Mouse (Mus musculus) hindbrain, embryonic 10.5 days (tissue): ENCODE data around the gene E130308A19Rik. TPM values are rescaled to one million over a fixed set of nuclear protein-coding genes. Genes with fewer than 3 reads are reported as not detected.

Experiments
- DNase-seq: peaks from one replicate; pipeline ENCODE4 v3.0.0-alpha.2; 2017; ENCODE audit warnings: low spot score
- H3K27ac ChIP-seq: fragments of 300-500 bp; sonication (generic); 2 replicates; pipeline ENCODE4 v1.5.1; 2016; ENCODE audit warnings: mild to moderate bottlenecking, moderate library complexity
- H3K27me3 ChIP-seq: fragments of 300-500 bp; sonication (generic); 2 replicates; pipeline ENCODE4 v1.6.1; 2016; ENCODE audit warnings: mild to moderate bottlenecking; ENCODE audit not compliant: poor library complexity, insufficient read depth, severe bottlenecking
- H3K36me3 ChIP-seq: fragments of 300-500 bp; sonication (generic); 2 replicates; pipeline ENCODE4 v1.6.1; 2016; ENCODE audit warnings: mild to moderate bottlenecking, moderate library complexity
- H3K4me1 ChIP-seq: fragments of 300-500 bp; sonication (generic); replicated peaks from 2 replicates; pipeline ENCODE4 v1.6.1; 2016; ENCODE audit warnings: mild to moderate bottlenecking
- H3K4me3 ChIP-seq: fragments of 300-500 bp; sonication (generic); 2 replicates; pipeline ENCODE4 v1.5.1; 2016; ENCODE audit warnings: mild to moderate bottlenecking, moderate library complexity
- H3K9me3 ChIP-seq: fragments of 300-500 bp; sonication (generic); 2 replicates; pipeline ENCODE4 v1.6.1; 2016; ENCODE audit warnings: mild to moderate bottlenecking, moderate library complexity
- WGBS: fragments of 180-500 bp; shearing (Covaris S2); methylation state at CpG from one replicate; pipeline ENCODE4 v1.1.7; 2016; 5-methylcytosine and 5-hydroxymethylcytosine counted together
- polyA plus RNA-seq: library from polyadenylated mRNA; unstranded; fragments of >200 nt; fragmentation: Nextera tagmentation; extraction: Ambion mirVana; gene quantifications from 2 replicates; pipeline ENCODE4 v1.2.1, GENCODE M21; 2016

The E130308A19Rik gene
- polyA plus RNA-seq, 1 experiment from 2014 or later = 52.3 TPM

DNA sequence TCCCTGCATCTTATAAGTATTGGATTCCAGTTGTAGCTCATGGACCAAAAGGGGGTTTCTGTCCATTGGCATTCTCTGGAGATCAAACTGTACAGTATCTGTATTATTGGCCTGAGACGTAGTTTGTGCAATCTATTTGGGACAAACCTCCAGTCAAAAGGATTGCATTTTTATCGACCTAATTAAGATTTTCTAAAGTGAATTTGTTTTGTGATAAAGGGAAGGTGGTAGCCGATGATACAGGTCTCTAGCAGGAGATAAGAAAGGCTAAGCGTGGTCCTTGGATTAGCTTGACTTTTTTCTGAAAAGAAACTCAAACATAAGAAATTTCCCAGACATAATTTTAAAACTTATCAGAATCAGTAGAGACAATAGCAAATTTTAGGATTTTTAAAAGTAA is 99.6 kb downstream of the E130308A19Rik start:
- DNase-seq = no peak
- 93% methylated on average over 4 of the region's 4 CpGs for WGBS
- Histone ChIP-seq H3K27ac (no peak overlapping the region), H3K4me1 (no peaks in the 10 kb centered on the region), H3K4me3 (no peak overlapping the region), H3K9me3 (no peaks in the 10 kb centered on the region), H3K27me3 (no peaks in the 10 kb centered on the region), H3K36me3 (peaks cover 9% of the 10 kb centered on the region; the same call in 1 of the 2 replicates)

DNA sequence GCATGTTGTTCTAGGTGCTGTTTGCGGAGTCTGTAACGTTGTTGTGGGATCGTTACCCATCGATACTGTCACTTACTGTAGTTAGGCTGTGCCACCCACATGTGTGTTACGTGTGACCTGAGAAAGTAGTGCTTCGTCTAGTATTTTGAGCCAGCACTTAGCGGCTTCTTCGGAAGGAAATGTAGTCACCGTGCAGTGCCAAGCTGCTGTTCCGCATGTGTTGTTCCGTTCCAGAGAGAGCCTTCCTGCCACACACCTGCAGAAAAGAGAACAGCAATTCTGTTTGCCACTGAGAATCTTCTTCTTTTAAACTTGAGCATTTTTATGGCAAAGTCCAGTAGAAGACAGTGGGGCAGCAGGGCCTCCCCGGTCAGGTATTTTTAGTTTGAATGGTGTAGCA is 100.5 kb downstream of the E130308A19Rik start:
- Histone ChIP-seq H3K9me3 (no peaks in the 10 kb centered on the region), H3K36me3 (0 out of 2 replicates have a peak, but pooled peaks cover 3% of the 10 kb centered on the region), H3K27ac (no peak overlapping the region), H3K4me3 (no peak overlapping the region), H3K27me3 (no peaks in the 10 kb centered on the region), H3K4me1 (no peaks in the 10 kb centered on the region)
- no peak for DNase-seq
- WGBS = 95% methylated on average over 12 of the region's 12 CpGs

DNA sequence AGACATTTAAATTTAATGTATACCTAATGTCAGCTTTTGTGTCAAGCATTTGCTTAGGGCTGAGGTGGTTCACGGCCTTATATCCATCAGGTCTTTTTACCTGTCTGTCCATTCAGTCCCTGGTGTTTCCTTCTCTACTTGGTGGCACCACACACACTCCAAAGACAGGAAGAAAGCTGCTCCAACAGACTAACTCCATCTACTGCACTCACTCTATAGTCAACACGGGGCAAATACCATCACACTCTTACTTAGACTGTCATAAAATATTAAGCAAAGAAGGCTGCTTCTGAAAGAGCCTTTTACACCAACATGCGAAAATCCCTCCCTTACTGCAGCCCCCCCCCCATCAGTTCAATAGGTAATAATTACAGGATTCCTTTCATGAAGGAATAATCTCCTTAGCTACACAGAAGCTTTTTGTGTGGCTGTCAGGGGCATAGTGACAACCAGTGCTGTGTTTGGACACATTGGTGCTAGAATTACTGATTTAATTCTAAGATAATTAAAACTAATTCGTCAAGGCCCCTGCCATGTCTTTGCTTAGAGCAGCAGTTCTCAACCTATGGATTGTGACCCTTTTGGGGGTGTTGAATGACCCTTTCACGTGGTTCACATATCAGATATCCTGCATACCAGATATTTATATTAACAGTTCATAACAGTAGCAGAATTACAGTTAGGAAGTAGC is 101.3 kb downstream of the E130308A19Rik start:
- no peak overlapping the region for H3K27ac ChIP-seq
- H3K9me3 ChIP-seq = no peaks in the 10 kb centered on the region
- H3K27me3 ChIP-seq = no peaks in the 10 kb centered on the region
- 0 out of 2 replicates have a peak, but pooled peaks cover 3% of the 10 kb centered on the region for H3K36me3 ChIP-seq
- H3K4me1 ChIP-seq = no peaks in the 10 kb centered on the region
- H3K4me3 ChIP-seq = no peak overlapping the region
- WGBS = 77% methylated on average over 5 of the region's 5 CpGs
- DNase-seq = no peak

- Histone ChIP-seq H3K4me3 (no peak overlapping the region), H3K9me3 (no peaks in the 10 kb centered on the region), H3K36me3 (0 out of 2 replicates have a peak, but pooled peaks cover 3% of the 10 kb centered on the region), H3K4me1 (no peaks in the 10 kb centered on the region), H3K27me3 (no peaks in the 10 kb centered on the region), H3K27ac (no peak overlapping the region)
- no peak for DNase-seq
- 85% methylated on average over 9 of the region's 9 CpGs for WGBS
Observed at GRCm38 (mm10) chr4:59727878-59728261, 101.9 kb downstream of the E130308A19Rik start.

GRCm38 (mm10) chr4:59728839-59729238 is 102.8 kb downstream of the E130308A19Rik start:
- H3K9me3 ChIP-seq = no peaks in the 10 kb centered on the region
- H3K4me1 ChIP-seq = no peaks in the 10 kb centered on the region
- no peak overlapping the region for H3K4me3 ChIP-seq
- no peaks in the 10 kb centered on the region for H3K27me3 ChIP-seq
- WGBS = 94% methylated on average over 2 of the region's 2 CpGs
- no peak overlapping the region for H3K27ac ChIP-seq
- no peak for DNase-seq
- 0 out of 2 replicates have a peak, but pooled peaks cover 3% of the 10 kb centered on the region for H3K36me3 ChIP-seq

- Histone ChIP-seq H3K27me3 (no peaks in the 10 kb centered on the region), H3K4me3 (no peak overlapping the region), H3K27ac (no peak overlapping the region), H3K36me3 (0 out of 2 replicates have a peak, but pooled peaks cover 7% of the 10 kb centered on the region), H3K9me3 (no peaks in the 10 kb centered on the region), H3K4me1 (no peaks in the 10 kb centered on the region)
- 93% methylated on average over 7 of the region's 7 CpGs for WGBS
- DNase-seq = no peak
Observed at GRCm38 (mm10) chr4:59731544-59731943, 105.5 kb downstream of the E130308A19Rik start.

DNA sequence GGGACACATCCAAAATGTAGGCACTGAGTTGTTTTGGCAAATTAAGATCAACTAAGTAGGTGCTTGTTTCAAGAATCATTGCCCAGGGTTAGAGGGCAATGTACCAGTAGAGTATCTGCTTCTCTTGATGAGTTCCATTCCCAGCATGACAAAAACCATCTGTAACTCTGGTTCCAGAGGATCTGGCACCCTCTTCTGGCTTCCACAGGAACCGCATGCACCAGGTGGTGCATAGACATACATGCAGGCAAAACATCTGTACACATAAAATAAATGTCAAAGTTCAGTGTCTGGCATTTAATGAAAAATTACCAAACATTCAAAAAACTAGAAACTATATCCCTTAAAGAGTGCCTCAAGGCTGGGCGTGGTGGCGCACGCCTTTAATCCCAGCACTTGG is 113.3 kb downstream of the E130308A19Rik start:
- no peak for DNase-seq
- no peaks in the 10 kb centered on the region for H3K4me1 ChIP-seq
- no peak overlapping the region for H3K27ac ChIP-seq
- H3K4me3 ChIP-seq = no peak overlapping the region
- no peaks in the 10 kb centered on the region for H3K27me3 ChIP-seq
- peaks cover 22% of the 10 kb centered on the region for H3K36me3 ChIP-seq
- no peaks in the 10 kb centered on the region for H3K9me3 ChIP-seq
- WGBS = 95% methylated on average over 4 of the region's 4 CpGs

DNA sequence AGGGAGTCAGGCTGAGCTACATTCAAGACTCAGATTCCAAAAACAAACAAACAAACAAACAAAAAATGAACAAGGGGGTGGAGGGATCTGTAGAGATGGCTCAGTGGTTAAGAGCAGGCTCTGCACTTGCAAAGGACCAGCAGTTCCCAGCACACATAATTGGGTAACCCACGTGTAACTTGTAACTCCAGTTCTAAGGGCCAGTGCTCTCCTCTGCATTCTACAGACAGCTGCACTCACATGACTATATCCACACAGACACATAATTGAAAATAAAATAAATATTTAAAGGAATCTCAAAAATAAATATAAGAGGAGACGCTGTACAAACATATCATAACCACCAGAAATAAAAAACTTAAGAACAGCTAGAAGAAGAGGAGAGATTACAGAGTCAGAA is 113.9 kb downstream of the E130308A19Rik start:
- WGBS = 91% methylated on average over 2 of the region's 2 CpGs
- Histone ChIP-seq H3K4me1 (no peaks in the 10 kb centered on the region), H3K4me3 (no peak overlapping the region), H3K9me3 (no peaks in the 10 kb centered on the region), H3K27me3 (no peaks in the 10 kb centered on the region), H3K36me3 (peaks cover 22% of the 10 kb centered on the region), H3K27ac (no peak overlapping the region)
- no peak for DNase-seq

- no peak for DNase-seq
- H3K27me3 ChIP-seq = no peaks in the 10 kb centered on the region
- WGBS = 76% methylated on average over 13 of the region's 13 CpGs
- H3K36me3 ChIP-seq = peaks cover 28% of the 10 kb centered on the region
- no peaks in the 10 kb centered on the region for H3K4me1 ChIP-seq
- H3K27ac ChIP-seq = no peak overlapping the region
- no peaks in the 10 kb centered on the region for H3K9me3 ChIP-seq
- no peak overlapping the region for H3K4me3 ChIP-seq
Observed at GRCm38 (mm10) chr4:59753491-59754140, 127.6 kb downstream of the E130308A19Rik start.

GRCm38 (mm10) chr4:59756332-59757082 is 130.5 kb downstream of the E130308A19Rik start:
- 94% methylated on average over 9 of the region's 9 CpGs for WGBS
- no peaks in the 10 kb centered on the region for H3K27me3 ChIP-seq
- peaks cover 28% of the 10 kb centered on the region for H3K36me3 ChIP-seq
- no peaks in the 10 kb centered on the region; the same call in 1 of the 2 replicates for H3K4me1 ChIP-seq
- no peak for DNase-seq
- no peak overlapping the region for H3K27ac ChIP-seq
- H3K4me3 ChIP-seq = no peak overlapping the region
- no peaks in the 10 kb centered on the region for H3K9me3 ChIP-seq

DNA sequence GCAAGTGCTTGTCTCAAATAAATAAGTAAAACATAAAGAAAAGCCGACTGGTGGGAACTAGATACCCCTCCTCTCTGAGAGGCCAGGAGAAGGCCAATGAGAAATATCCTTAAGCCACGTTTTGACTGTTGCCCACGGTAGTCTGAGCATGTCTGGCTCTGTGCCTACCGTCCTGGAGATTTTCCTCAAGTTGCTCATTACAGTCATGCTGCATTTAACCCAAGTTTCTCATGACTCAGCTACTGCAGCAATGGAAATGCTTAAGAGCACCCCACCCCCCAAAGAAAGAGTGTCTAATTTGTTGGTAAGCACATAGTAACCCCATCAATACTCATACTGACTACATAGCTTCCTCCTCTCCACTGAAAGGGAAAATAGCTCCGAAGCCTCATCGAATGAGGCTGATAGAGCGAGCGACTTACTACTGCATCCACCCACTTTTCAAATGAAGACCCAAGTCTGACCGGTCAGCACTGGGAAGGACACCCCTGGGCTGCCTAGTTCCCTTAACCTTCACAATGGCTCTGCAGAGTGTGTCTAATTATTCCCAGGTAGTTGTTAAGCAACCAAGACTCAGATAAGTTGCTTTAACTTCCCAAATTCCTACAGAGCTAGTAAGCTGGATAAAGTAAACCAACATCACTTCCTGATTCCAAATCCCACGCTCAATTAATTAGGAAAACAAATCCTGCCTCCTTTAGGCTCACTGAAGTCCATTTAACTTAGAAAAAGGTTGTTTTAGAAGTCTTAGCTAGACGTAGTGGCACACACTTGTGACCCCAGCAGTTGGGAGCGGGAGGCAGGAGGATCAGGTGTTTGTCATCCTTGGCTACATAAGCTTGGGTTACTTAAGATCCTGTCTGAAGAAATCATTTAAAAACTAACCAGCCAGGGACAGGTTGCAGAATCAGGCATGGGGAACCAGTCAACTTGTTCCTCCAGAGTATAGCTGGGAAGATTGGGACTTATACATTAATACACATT is 131.7 kb downstream of the E130308A19Rik start:
- Histone ChIP-seq H3K4me3 (no peak overlapping the region), H3K9me3 (no peaks in the 10 kb centered on the region), H3K27me3 (no peaks in the 10 kb centered on the region), H3K36me3 (peaks cover 17% of the 10 kb centered on the region), H3K27ac (no peak overlapping the region), H3K4me1 (no peaks in the 10 kb centered on the region; the same call in 1 of the 2 replicates)
- DNase-seq = no peak
- 85% methylated on average over 12 of the region's 12 CpGs for WGBS

DNA sequence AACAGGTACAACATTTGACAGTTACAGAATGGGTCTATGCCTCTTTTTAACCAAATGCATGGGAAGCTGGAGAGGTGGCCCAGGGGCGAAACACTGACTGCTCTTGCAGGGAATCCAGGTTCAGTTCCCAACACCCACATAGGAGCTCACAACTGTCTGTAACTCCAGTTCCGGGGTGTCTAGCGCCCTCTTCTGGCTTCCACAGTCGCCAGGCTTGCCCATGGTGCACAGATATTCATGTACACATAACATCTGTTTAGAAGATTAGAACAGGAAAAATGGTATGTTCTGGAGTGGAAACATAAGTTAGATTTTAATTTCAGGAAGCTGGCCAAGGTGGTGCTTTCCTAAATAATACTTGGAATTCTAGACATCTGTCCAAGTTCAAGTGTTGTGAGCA is 134.0 kb downstream of the E130308A19Rik start:
- peaks cover 2% of the 10 kb centered on the region for H3K4me1 ChIP-seq
- DNase-seq = no peak
- WGBS = 75% methylated on average over 4 of the region's 4 CpGs
- 0 out of 2 replicates have a peak, but pooled peaks cover 11% of the 10 kb centered on the region for H3K36me3 ChIP-seq
- no peak overlapping the region for H3K4me3 ChIP-seq
- no peak overlapping the region for H3K27ac ChIP-seq
- no peaks in the 10 kb centered on the region for H3K9me3 ChIP-seq
- H3K27me3 ChIP-seq = no peaks in the 10 kb centered on the region
